Mouse (Mus musculus) lung, adult 2 months (tissue): ENCODE data around the gene Id2. TPM values are rescaled to one million over a fixed set of nuclear protein-coding genes. Genes with fewer than 3 reads are reported as not detected.

Source experiments
- DNase-seq: peaks from one replicate; pipeline ENCODE4 v3.0.0; 2022
- H3K4me1 ChIP-seq: fragments of 200-500 bp; 2 replicates; pipeline ENCODE4 v1.6.1; 2011; ENCODE audit warnings: low read length; ENCODE audit not compliant: control insufficient read depth, insufficient read depth
- H3K4me3 ChIP-seq: fragments of 200-500 bp; replicated peaks from 2 replicates; pipeline ENCODE3; 2011; ENCODE audit warnings: low read depth, mild to moderate bottlenecking, control low read depth, low read length; ENCODE audit errors: extremely low read depth
- CTCF ChIP-seq: fragments of 200-500 bp; IDR thresholded peaks from 2 replicates; pipeline ENCODE4 v1.5.1; 2011; ENCODE audit warnings: mild to moderate bottlenecking, low read length, control low read depth; ENCODE audit not compliant: insufficient read depth
- POLR2A ChIP-seq: fragments of 200-500 bp; IDR thresholded peaks from 2 replicates; pipeline ENCODE4 v1.6.1; 2011; ENCODE audit warnings: low read depth, mild to moderate bottlenecking, control low read depth, low read length, borderline replicate concordance; ENCODE audit errors: extremely low read depth
- WGBS: fragments of 180-500 bp; shearing (Covaris S2); methylation state at CpG from one replicate; pipeline ENCODE4 v1.1.7; 2018; 5-methylcytosine and 5-hydroxymethylcytosine counted together
- polyA plus RNA-seq: library from polyadenylated mRNA; depleted of rRNA; stranded (reverse); fragments of >200 nt; gene quantifications from 2 replicates; pipeline ENCODE4 v1.2.3, GENCODE M21; 2012

The Id2 gene
- polyA plus RNA-seq, 1 experiment, result 130 TPM

- no peak for TF ChIP-seq POLR2A
- no peak for TF ChIP-seq CTCF
These were observed 15.9 kb upstream of the Id2 start for GRCm38 (mm10) chr12:25112806-25113205.

GRCm38 (mm10) chr12:25110682-25111078 is 13.7 kb upstream of the Id2 start:
- no peak for TF ChIP-seq POLR2A
- no peak for TF ChIP-seq CTCF
- 70% methylated on average over 7 of the region's 7 CpGs for WGBS
- DNase-seq, result no peak
- Histone ChIP-seq H3K4me3 (no peak overlapping the region), H3K4me1 (no peaks in the 10 kb centered on the region)

More at GRCm38 (mm10) chr12:25112806-25113205, 15.9 kb upstream of the Id2 start:
- DNase-seq, result no peak
- H3K4me1 ChIP-seq, result no peaks in the 10 kb centered on the region
- no peak overlapping the region for H3K4me3 ChIP-seq
- 90% methylated on average over 2 of the region's 2 CpGs for WGBS

GRCm38 (mm10) chr12:25109971-25110681 is 13.2 kb upstream of the Id2 start:
- TF ChIP-seq CTCF (no peak), POLR2A (no peak)
- WGBS, result 65% methylated on average over 7 of the region's 7 CpGs
- no peak for DNase-seq
- Histone ChIP-seq H3K4me1 (no peaks in the 10 kb centered on the region), H3K4me3 (no peak overlapping the region)

- Histone ChIP-seq H3K4me1 (no peaks in the 10 kb centered on the region), H3K4me3 (no peak overlapping the region)
- TF ChIP-seq POLR2A (no peak), CTCF (no peak)
- WGBS, result 73% methylated on average over 2 of the region's 2 CpGs
- no peak for DNase-seq
These were observed 11.9 kb upstream of the Id2 start for GRCm38 (mm10) chr12:25108865-25109264.

- DNase-seq, result no peak
- Histone ChIP-seq H3K4me1 (peaks cover 6% of the 10 kb centered on the region), H3K4me3 (no peak overlapping the region)
- TF ChIP-seq CTCF (no peak), POLR2A (no peak)
These were observed 7.6 kb upstream of the Id2 start for GRCm38 (mm10) chr12:25104541-25104940.

GRCm38 (mm10) chr12:25103911-25104310 is 7.0 kb upstream of the Id2 start:
- peaks cover 6% of the 10 kb centered on the region for H3K4me1 ChIP-seq
- TF ChIP-seq POLR2A (no peak), CTCF (no peak)
- H3K4me3 ChIP-seq, result no peak overlapping the region
- 79% methylated on average over 6 of the region's 6 CpGs for WGBS
- DNase-seq, result no peak

- 30% methylated on average over 5 of the region's 5 CpGs for WGBS
- TF ChIP-seq POLR2A (no peak), CTCF (no peak)
- Histone ChIP-seq H3K4me1 (peaks cover 14% of the 10 kb centered on the region), H3K4me3 (no peak overlapping the region)
- DNase-seq, result peak; percentile 32
These were observed 4.4 kb upstream of the Id2 start for GRCm38 (mm10) chr12:25101389-25101788.

- peak; percentile 47; the same call in 1 of the 2 replicates for TF ChIP-seq POLR2A
- TF ChIP-seq CTCF, result no peak
- peaks cover 14% of the 10 kb centered on the region for H3K4me1 ChIP-seq
- under 1% methylated on average over 59 of the region's 59 CpGs for WGBS
- DNase-seq, result peak; percentile 69
- peak overlapping the region; percentile 58 for H3K4me3 ChIP-seq
These were observed 3.7 kb upstream of the Id2 start for GRCm38 (mm10) chr12:25100411-25101217.

GRCm38 (mm10) chr12:25099563-25100408 is 2.8 kb upstream of the Id2 start:
- H3K4me1 ChIP-seq, result peaks cover 14% of the 10 kb centered on the region
- TF ChIP-seq POLR2A, result peak; percentile 22; the same call in 1 of the 2 replicates
- TF ChIP-seq CTCF, result no peak
- DNase-seq, result peak; percentile 53
- peak overlapping the region; percentile 58 for H3K4me3 ChIP-seq
- WGBS, result under 1% methylated on average over 38 of the region's 38 CpGs

- peak; percentile 51 for DNase-seq
- 1% methylated on average over 9 of the region's 9 CpGs for WGBS
- Histone ChIP-seq H3K4me3 (peak overlapping the region; percentile 57), H3K4me1 (peaks cover 14% of the 10 kb centered on the region)
- no peak for TF ChIP-seq CTCF
- TF ChIP-seq POLR2A, result no peak
These were observed 2.3 kb upstream of the Id2 start for GRCm38 (mm10) chr12:25099313-25099562.
